Mouse (Mus musculus) embryonic stem cell, embryonic (primary cell): Measurements from ENCODE around the gene Irs3.

Source experiments
- CTCF ChIA-PET, 4 experiments: fragments of 300-600 bp in 2 of 4; fragments of 350-600 bp in 2 of 4; sonication (Branson Sonifier 250); formaldehyde crosslinking; loops; one replicate each; lab custom pipeline; 2022; ENCODE audit warnings: inconsistent platforms in 2 of 4; lab: Charles Lee
- POLR2A ChIA-PET, 4 experiments: fragments of 300-600 bp in 2 of 4; fragments of 350-600 bp in 2 of 4; sonication (Branson Sonifier 250); formaldehyde crosslinking; loops; one replicate each; lab custom pipeline; 2022; ENCODE audit warnings: antibody characterized with exemption in 4 of 4, inconsistent platforms in 1 of 4; lab: Charles Lee

Gene Irs3

DNA sequence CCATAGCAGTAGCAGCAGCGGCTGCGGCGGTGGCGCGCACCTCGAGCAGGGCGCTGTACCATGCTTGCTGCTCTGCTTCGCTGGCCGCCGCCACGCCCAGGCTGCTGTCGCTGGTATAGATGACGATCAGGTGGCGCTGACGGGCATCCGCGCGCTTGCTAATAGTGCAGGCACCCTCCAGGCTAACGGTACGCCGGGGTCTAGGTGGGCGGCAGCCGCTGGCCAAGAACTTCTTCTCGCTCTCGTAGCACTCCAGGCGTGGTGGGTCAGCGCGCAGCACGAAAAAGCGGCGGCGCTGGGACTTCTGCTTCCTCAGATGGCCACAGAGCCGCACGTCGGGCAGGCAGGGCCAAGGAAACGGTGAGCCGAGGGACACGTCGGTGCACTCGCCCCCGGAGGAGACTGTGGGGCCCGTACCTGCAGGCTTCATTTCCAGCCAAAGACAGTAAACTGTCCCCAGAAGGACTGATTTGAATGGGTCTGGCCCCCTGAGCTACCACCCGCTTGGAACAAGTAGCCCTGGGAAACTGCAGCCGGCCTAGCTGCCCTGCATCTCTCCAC lies 343 bp downstream of the Irs3 start:
- POLR2A ChIA-PET: interaction anchor here in 2 of 4 experiments (0.6 to 9.6 kb wide), 10 partner anchors 11 to 307 kb away, joined by 3 to 163 read pairs (median 4); partner anchors contain the start of genes Fbxo24 (in 2 of the 2), Gm20605 (in 2 of the 2), Lrch4 (in 2 of the 2) and Ppp1r35 (in 1 of the 2)
- CTCF ChIA-PET: interaction anchor here (0.6 to 6.4 kb wide), 9 partner anchors 6 to 115 kb away, joined by 3 to 87 read pairs (median 6); no protein-coding TSS in a partner anchor

DNA sequence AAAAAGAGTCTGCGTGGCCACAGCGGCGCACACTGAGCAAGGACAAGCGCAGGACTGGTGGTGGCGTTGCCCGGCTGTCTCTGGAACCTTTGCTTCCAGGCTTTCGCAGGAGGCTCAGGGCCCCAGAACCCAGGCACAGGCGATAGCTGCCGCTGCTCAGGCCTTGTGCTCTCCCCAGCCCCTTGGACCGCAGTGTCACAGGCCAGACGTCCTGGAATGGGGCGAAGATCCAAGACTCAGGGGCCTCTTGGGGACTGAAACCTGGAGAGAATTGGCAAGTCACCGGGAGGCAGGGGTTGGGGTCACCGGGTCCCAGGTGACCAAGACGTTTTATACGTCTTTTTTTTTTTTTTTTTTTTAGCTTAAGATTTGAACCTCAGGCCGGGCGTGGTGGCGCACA lies 1.0 kb downstream of the Irs3 start:
- ChIA-PET POLR2A (interaction anchor here in 3 of 4 experiments (0.6 to 9.6 kb wide), 27 partner anchors 8 to 306 kb away, joined by 3 to 163 read pairs (median 4); partner anchors contain the start of genes Fbxo24 (in 2 of the 3), Gm20605 (in 2 of the 3), Lrch4 (in 2 of the 3) and Pcolce (in 2 of the 3)), CTCF (interaction anchor here (0.6 to 6.4 kb wide), 15 partner anchors 7 to 155 kb away, joined by 3 to 87 read pairs (median 6); partner anchors contain the start of genes Fbxo24 (in 1 of the 4), Gm20605 (in 1 of the 4) and Lrch4 (in 1 of the 4))

DNA sequence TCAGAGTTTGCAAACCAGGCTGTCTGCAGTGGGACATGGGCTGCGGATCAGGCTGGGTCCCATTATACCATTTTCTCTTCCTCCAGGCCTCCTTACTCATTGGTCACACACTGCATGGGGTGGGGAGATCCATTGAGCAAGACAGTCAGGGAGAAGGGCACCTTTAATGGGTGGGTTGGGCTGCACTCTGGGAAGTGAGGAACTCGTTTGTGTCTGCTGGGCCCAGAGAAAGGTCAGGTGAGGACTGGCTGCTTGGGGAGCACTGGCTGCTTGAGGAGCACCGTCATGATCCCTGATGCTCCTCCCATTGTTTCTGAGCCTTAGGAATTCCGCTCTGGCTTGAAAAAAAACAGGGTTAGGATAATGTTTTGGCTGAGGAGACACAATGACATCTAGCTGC lies 2.6 kb downstream of the Irs3 start:
- ChIA-PET POLR2A (interaction anchor here in 2 of 4 experiments (0.6 to 9.6 kb wide), 16 partner anchors 8 to 243 kb away, joined by 3 to 163 read pairs (median 4); partner anchors contain the start of genes Fbxo24 (in 2 of the 2), Gm20605 (in 2 of the 2), Lrch4 (in 2 of the 2) and Tsc22d4 (in 1 of the 2)), CTCF (interaction anchor here in 3 of 4 experiments (0.7 to 6.4 kb wide), 13 partner anchors 9 to 124 kb away, joined by 3 to 87 read pairs (median 6); partner anchors contain the start of genes Fbxo24 (in 1 of the 3), Gigyf1 (in 1 of the 3), Gm20605 (in 1 of the 3) and Lrch4 (in 1 of the 3))

DNA sequence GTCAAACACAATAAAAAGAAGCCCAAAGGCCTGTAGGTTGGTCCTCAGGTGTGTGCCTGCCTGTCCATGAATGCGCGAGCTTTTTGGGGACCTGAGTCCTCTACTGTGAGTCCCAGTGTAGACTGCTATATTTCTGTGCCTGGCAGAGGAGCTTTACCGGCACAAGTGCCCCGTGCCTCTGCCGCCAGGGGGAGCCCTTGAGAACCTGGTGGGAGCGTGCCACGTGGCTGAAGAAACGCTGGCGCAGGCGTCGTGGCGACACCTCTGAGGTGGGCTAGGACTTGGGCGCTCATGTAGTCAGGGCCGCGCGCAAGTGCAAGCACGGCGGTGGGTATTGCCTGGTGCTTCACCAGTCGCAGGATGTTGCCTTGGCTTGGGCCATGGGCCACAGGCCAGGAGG lies 4.5 kb downstream of the Irs3 start, which contains the start of gene Sap25:
TSS of gene Sap25 (plus strand) at position 281 of the 400 bp plus-strand sequence.
- ChIA-PET POLR2A (interaction anchor here (0.6 to 9.6 kb wide), 39 partner anchors 9 to 789 kb away, joined by 3 to 163 read pairs (median 4); partner anchors contain the start of genes Fbxo24 (in 3 of the 4), Gm20605 (in 3 of the 4), Lrch4 (in 3 of the 4) and Pop7 (in 2 of the 4)), CTCF (interaction anchor here (0.5 to 6.4 kb wide), 78 partner anchors 7 to 934 kb away, joined by 3 to 87 read pairs (median 4); partner anchors contain the start of genes Fbxo24 (in 3 of the 4), Lrch4 (in 3 of the 4), Agfg2 (in 2 of the 4) and Tsc22d4 (in 2 of the 4))

DNA sequence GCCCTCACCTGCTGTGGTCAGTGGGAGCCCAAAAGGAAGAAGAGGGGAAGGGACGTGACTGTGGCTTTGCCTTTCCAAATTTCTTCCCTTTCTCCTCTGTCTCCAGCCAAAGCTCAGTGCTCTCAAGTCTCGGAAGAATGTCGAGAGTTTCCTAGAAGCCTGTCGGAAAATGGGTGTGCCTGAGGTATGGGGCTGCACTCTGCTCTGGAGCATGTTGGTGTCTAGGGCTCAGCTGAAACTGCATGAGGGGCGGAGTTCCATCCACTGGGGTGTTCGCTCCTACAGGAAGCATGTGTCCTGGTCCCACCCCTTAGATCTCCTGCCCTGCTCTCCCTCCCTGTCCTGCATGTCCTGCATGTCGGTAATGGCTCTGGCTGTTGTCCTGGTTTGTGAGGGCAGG lies 6.0 kb downstream of the Irs3 start:
- CTCF ChIA-PET: interaction anchor here in 3 of 4 experiments (0.9 to 6.4 kb wide), 6 partner anchors 10 to 26 kb away, joined by 4 to 87 read pairs (median 8); partner anchors contain the start of genes Fbxo24 (in 1 of the 3), Gm20605 (in 1 of the 3), Lrch4 (in 1 of the 3) and Pcolce (in 1 of the 3)
- POLR2A ChIA-PET: interaction anchor here in 3 of 4 experiments (0.6 to 9.6 kb wide), 12 partner anchors 9 to 1539 kb away, joined by 3 to 163 read pairs (median 4); partner anchors contain the start of genes Fbxo24 (in 2 of the 3), Gm20605 (in 2 of the 3), Lrch4 (in 2 of the 3) and Pcolce (in 1 of the 3)

DNA sequence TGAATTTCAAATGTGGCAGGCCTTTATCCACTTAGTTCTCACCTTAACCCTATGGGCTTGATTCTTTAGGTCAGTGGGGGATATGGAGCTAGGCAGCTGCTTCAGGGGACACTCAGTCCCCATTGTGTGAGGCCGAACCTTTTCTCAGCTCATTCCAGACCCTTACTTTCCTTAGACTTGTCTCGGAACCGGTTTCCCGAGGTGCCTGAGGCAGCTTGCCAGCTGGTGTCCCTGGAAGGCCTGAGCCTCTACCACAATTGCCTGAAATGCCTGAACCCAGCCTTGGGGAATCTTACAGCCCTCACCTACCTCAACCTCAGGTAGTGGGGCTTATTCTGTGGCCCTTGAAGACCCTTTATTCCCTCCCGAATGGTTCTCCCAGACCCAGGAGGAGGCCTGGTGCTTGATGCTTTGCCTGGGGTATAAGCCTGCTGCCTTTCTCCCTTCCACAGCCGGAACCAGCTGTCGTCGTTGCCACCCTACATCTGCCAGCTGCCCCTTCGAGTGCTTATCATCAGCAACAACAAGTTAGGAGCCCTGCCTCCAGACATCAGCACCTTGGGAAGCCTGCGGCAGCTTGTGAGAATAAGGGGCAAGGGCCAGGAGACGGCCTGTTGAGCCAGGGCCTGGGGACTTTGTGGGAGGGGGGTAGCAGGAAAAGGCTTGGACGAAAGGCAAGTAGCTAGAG lies 12.0 kb downstream of the Irs3 start:
- POLR2A ChIA-PET: interaction anchor here in 3 of 4 experiments (0.6 to 10.2 kb wide), 17 partner anchors 8 to 150 kb away, joined by 3 to 163 read pairs (median 3); partner anchors contain the start of genes Irs3 (in 2 of the 3), Pop7 (in 2 of the 3) and Sap25 (in 2 of the 3)
- CTCF ChIA-PET: interaction anchor here in 3 of 4 experiments (0.6 to 1.5 kb wide), 9 partner anchors 7 to 132 kb away, joined by 3 to 4 read pairs (median 3); partner anchors contain the start of genes Gigyf1 (in 1 of the 3), Pop7 (in 1 of the 3) and Sap25 (in 1 of the 3)

DNA sequence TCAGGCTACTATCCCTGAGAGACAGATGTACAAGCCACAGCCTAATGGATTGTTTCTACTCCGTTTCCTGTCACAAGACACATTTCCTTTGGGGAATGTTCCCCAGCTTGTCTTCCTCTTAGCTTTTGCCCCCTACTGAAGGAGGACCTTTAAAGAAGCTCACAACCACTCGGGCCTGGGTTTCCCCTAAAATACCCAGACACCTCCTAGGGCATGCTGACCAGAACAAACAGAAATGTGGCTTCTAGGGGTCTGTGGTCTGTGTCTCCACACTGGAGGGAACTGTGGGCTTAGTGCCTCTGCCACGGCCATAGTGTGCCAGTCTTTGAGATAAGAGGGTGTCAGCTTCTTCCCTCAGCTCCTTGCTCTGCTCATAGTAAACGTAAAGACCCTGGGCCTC lies 13.9 kb downstream of the Irs3 start:
- ChIA-PET POLR2A (interaction anchor here (0.6 to 13.0 kb wide), 40 partner anchors 9 to 609 kb away, joined by 3 to 163 read pairs (median 6); partner anchors contain the start of genes Sap25 (in 4 of the 4), Mospd3 (in 3 of the 4), Pcolce (in 3 of the 4) and Pop7 (in 3 of the 4)), CTCF (interaction anchor here (1.0 to 5.1 kb wide), 13 partner anchors 10 to 129 kb away, joined by 3 to 70 read pairs (median 4); partner anchors contain the start of genes Sap25 (in 4 of the 4) and Pop7 (in 2 of the 4))

DNA sequence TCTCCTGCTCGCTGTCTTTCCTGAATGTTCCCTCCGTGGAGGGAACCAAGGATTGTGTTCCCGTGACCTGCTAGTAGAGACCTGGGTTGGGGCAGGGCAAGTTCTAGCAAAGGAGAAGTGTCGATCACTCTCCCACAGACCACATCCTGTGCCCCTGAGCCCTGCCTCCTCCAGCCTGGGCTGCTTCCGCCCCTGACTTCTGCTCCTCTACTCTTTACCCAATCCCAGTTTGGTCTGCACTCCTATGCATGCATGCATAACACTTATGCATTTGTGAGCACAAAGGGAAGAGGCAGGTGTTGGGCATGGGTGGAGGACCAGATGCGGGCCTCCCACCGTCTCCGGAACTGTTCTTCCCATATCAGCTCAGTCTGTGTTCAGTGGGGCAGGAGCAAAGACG lies 14.3 kb downstream of the Irs3 start:
- ChIA-PET CTCF (interaction anchor here (0.7 to 5.1 kb wide), 15 partner anchors 10 to 129 kb away, joined by 3 to 70 read pairs (median 4); partner anchors contain the start of genes Sap25 (in 4 of the 4), Pop7 (in 2 of the 4) and Pcolce (in 1 of the 4)), POLR2A (interaction anchor here (0.7 to 13.0 kb wide), 42 partner anchors 10 to 148 kb away, joined by 3 to 163 read pairs (median 6); partner anchors contain the start of genes Sap25 (in 4 of the 4), Mospd3 (in 3 of the 4), Pcolce (in 3 of the 4) and Pop7 (in 3 of the 4))

DNA sequence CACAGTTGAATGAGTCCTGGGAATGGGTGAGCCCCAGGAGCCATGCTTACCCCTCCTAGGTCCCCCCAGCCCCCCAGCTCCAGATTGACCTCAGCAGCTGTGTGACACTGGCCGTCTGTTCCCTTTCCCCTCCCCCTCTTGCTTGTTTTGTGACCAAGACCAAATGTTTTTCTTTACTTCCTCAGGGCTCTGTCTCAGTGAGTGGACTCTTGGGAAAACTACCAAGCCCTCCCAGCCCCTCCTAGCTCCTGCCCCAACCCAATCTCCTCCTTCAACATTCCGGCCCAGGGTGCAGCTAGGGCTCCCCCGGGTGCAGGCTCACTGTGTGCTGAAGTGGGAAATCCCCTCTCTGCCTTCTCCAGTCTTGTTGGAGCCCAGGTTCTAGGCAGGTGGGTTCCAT lies 14.9 kb downstream of the Irs3 start:
- ChIA-PET POLR2A (interaction anchor here (0.6 to 13.0 kb wide), 41 partner anchors 9 to 559 kb away, joined by 3 to 163 read pairs (median 6); partner anchors contain the start of genes Mospd3 (in 3 of the 4), Pcolce (in 3 of the 4), Pop7 (in 3 of the 4) and Sap25 (in 3 of the 4)), CTCF (interaction anchor here (0.7 to 5.1 kb wide), 12 partner anchors 11 to 129 kb away, joined by 3 to 70 read pairs (median 6); partner anchors contain the start of genes Sap25 (in 4 of the 4), Pcolce (in 1 of the 4) and Pop7 (in 1 of the 4))

DNA sequence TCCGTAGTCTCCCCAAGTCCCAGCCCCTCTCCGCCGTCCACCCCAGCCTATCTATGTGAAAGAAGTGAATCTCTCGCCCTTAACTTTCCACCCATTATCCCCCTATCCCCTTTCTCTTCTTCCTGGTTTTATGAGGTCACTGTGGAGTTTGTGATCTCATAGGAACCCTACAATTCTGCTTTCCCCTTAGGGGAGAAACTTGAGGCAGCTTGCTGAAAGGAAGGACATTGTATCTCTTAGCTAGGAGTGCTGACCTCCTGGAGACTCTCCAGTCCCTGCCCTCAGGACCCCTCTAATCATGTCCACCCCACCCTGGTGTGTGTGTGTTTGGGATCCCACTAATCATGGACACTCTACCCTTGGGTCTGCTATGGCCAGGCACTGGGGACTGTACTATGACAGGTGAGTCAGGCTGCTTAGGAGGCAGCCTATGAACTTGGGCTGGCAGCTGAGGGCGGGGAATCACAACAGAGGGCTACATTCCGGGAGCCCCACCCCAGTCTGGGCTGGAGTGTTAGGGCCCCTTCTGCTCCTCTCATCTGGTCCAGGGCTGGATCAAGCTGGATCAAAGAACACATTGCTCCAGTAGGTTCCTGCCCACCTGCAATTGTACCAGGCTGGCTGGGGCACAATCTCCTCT lies 15.5 kb downstream of the Irs3 start:
- CTCF ChIA-PET: interaction anchor here (0.9 to 5.1 kb wide), 10 partner anchors 11 to 30 kb away, joined by 3 to 70 read pairs (median 6); partner anchors contain the start of genes Sap25 (in 4 of the 4) and Pcolce (in 1 of the 4)
- POLR2A ChIA-PET: interaction anchor here (0.6 to 13.0 kb wide), 41 partner anchors 9 to 558 kb away, joined by 3 to 163 read pairs (median 7); partner anchors contain the start of genes Sap25 (in 4 of the 4), Mospd3 (in 3 of the 4), Pcolce (in 3 of the 4) and Pop7 (in 2 of the 4)

DNA sequence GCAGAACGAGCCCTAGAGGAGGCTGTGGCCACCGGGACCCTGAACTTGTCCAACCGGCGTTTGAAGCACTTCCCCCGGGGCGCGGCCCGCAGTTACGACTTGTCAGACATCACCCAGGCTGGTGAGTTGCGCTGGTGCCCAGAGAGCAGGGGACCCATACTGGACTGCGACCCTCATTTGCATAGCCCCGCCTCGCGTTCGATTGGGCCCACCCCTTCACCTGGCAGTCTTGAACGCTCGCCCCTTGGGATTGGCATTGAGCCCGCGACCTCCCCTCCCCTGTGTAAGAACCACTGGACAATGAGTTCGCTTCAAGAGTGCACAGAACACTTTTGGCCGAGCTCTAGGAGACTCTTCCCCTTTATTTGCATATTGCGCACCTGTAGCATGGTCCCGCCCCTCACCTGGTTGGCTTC lies 16.2 kb downstream of the Irs3 start:
- ChIA-PET CTCF (interaction anchor here in 3 of 4 experiments (0.5 to 5.1 kb wide), 8 partner anchors 12 to 253 kb away, joined by 3 to 70 read pairs (median 6); partner anchors contain the start of genes Sap25 (in 2 of the 3) and Pcolce (in 1 of the 3)), POLR2A (interaction anchor here in 3 of 4 experiments (0.5 to 13.0 kb wide), 23 partner anchors 8 to 681 kb away, joined by 3 to 163 read pairs (median 8); partner anchors contain the start of genes Pcolce (in 3 of the 3), Sap25 (in 3 of the 3), Pop7 (in 2 of the 3) and Irs3 (in 1 of the 3))

DNA sequence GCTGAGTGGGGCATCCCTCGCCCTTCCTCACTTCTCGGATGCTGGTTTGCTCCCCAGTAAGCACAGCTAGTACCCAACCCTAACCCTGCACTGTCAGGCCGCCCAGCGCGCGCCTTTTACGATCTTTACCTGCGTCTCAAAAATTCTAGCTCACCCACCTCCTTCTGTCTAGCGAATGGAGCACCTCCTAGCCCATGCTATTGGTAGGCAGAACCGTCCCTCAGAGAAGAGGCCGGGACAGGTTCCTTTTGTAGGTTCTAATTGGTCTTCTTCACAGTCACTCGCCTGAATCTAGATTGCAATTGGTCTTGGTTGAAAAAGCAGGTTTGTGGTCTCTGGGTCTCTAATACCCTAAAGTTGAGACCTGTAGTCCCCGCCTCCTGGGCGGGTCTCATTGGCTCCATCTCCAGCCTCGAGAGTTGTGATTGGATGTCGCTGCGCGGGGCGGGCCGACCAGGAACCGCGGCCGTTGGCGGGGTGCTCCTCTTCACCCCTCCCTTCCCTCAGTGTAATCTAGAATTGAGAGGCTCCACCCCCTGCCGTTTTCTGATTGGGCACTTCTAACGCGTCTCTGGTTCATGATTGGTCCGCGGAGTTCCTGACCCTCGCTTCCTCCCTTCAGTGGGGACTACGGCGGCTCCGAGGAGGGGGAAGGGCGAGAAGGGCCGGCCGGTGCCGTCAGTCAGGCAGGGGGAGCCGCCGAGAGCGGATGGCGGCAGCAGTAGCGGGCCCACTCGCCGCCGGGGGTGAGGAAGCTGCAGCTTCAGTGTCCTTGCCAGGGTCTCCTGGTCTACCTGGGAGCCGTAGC lies 16.8 kb downstream of the Irs3 start, which contains the start of the genes Fbxo24, Lrch4 and Gm20605:
TSS of gene Fbxo24 (minus strand) at position 505 of the 808 bp plus-strand sequence.
TSS of gene Lrch4 (plus strand) at position 624 of the 808 bp plus-strand sequence.
TSS of gene Gm20605 (plus strand) at position 678 of the 808 bp plus-strand sequence.
- ChIA-PET CTCF (interaction anchor here (0.5 to 5.1 kb wide), 17 partner anchors 12 to 1719 kb away, joined by 3 to 70 read pairs (median 4); partner anchors contain the start of genes Sap25 (in 4 of the 4), Epo (in 1 of the 4), Pcolce (in 1 of the 4) and Pop7 (in 1 of the 4)), POLR2A (interaction anchor here in 3 of 4 experiments (0.5 to 13.0 kb wide), 40 partner anchors 7 to 680 kb away, joined by 3 to 163 read pairs (median 4); partner anchors contain the start of genes Pcolce (in 3 of the 3), Sap25 (in 3 of the 3), Pop7 (in 2 of the 3) and Actl6b (in 1 of the 3))

DNA sequence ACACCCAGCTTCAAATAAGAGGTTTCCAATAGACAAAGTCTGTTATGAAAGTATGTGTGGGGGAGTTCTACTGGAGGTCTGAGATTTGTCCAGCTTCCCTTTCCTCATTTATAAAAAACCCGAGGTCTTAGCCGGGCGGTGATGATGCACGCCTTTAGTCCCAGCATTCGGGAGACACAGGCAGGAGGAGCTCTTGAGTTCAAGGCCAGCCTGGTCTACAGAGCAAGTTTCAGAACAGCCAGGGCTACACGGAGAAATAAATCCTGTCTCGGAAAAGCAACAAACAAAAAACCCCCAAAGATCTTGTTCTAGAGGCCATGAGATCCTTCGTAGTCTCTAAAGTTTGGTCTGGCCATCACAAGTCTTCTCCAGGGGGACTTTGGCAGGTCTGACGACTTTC lies 17.5 kb downstream of the Irs3 start:
- POLR2A ChIA-PET: interaction anchor here in 3 of 4 experiments (0.6 to 13.0 kb wide), 34 partner anchors 7 to 159 kb away, joined by 3 to 163 read pairs (median 6); partner anchors contain the start of genes Pcolce (in 3 of the 3), Pop7 (in 2 of the 3), Sap25 (in 2 of the 3) and Actl6b (in 1 of the 3)
- CTCF ChIA-PET: interaction anchor here (0.5 to 5.1 kb wide), 13 partner anchors 13 to 1393 kb away, joined by 3 to 70 read pairs (median 4); partner anchors contain the start of genes Sap25 (in 4 of the 4), Epo (in 1 of the 4), Pcolce (in 1 of the 4) and Pop7 (in 1 of the 4)
